Mouse (Mus musculus): ENCODE results near the gene 3830417A13Rik. TPM values are rescaled to one million over a fixed set of nuclear protein-coding genes. Genes with fewer than 3 reads are reported as not detected.

The 3830417A13Rik gene
- not detected for total RNA-seq (2021)
- long read RNA-seq, experiment 1 = 0 reads
- long read RNA-seq, experiment 2 = 0 reads

GRCm38 (mm10) chrX:64173248-64173647 lies at the start of gene 3830417A13Rik:
Gene 3830417A13Rik (plus strand): TSS chrX:64173548.
- no peak for DNase-seq (ENCODE audit: low spot score in 2 of 2)

- DNase-seq (ENCODE audit: low spot score in 2 of 2) = no peak
Measured at GRCm38 (mm10) chrX:64152098-64152497, 21.2 kb upstream of the 3830417A13Rik start, which contains the start of gene Gm6760. Gene Gm6760 (minus strand): TSS chrX:64152198.

- no peak for DNase-seq (ENCODE audit: low spot score in 2 of 2)
Measured at GRCm38 (mm10) chrX:64181246-64181645, 7.9 kb downstream of the 3830417A13Rik start.

Other genes with a start within 250 kb of the 3830417A13Rik start
- gene Gm6760, start 21.4 kb upstream of the 3830417A13Rik start, total RNA-seq (2021) = not detected
- 1 to 10 TPM in 1 of 2 experiments, under 1 TPM in 1; 0.95 to 2.1 TPM for gene Slitrk4, start 103.4 kb downstream of the 3830417A13Rik start, total RNA-seq (2021)